In genomic region chr19:34096228-34096627, GRCm38 (mm10) we compare ENCODE assay signal across 27 mouse cellular contexts. TPM values are rescaled to one million over a fixed set of nuclear protein-coding genes. Genes with fewer than 3 reads are reported as not detected.
DNase-seq lines count a peak whose midpoint lies in the region; ATAC-seq and TF ChIP-seq lines count a peak whose summit lies in the region.
"Had no signal": no experiment of that assay in that cellular context is flagged by ENCODE, and none has a peak within 500 bp of the region (broad histone marks: within the 10 kb centered on the region; RNA-seq: fewer than 3 reads in every experiment).

No protein-coding gene starts in this region.

- WGBS in midbrain, postnatal 0 days, result 74% methylated on average over 1 of the region's 1 CpGs
- 76% methylated on average over 1 of the region's 1 CpGs for WGBS in midbrain, embryonic 16.5 days

- intact Hi-C loops in left cerebral cortex, postnatal 10 days (cut with DNase I), result no loop called here

- H3K4me2 ChIP-seq in midbrain, postnatal 0 days (ENCODE audit: low read depth, low read length, poor library complexity, severe bottlenecking), result no peak overlapping the region
- H3K4me2 ChIP-seq in midbrain, embryonic 16.5 days (ENCODE audit: low read length), result no peak overlapping the region
- H3K4me2 ChIP-seq: forebrain, embryonic 15.5 days; heart, embryonic 12.5 days; hindbrain, embryonic 13.5 days; kidney, embryonic 15.5 days; limb, embryonic 15.5 days had no signal

- no peak for ATAC-seq in midbrain, postnatal 0 days (ENCODE audit: low FRiP score)
- no peak for ATAC-seq in midbrain, embryonic 16.5 days
- ATAC-seq: forebrain, embryonic 15.5 days; intestine, embryonic 16.5 days had no signal

- no peaks in the 10 kb centered on the region for H3K36me3 ChIP-seq in midbrain, postnatal 0 days (ENCODE audit: insufficient read depth, low read length)
- H3K36me3 ChIP-seq in midbrain, embryonic 16.5 days (ENCODE audit: control insufficient read depth, insufficient read depth, low read length), result no peaks in the 10 kb centered on the region
- H3K36me3 ChIP-seq: forebrain, embryonic 15.5 days; heart, embryonic 12.5 days; hindbrain, embryonic 13.5 days; kidney, embryonic 15.5 days; limb, embryonic 15.5 days had no signal

- no peak overlapping the region for H3K27ac ChIP-seq in midbrain, postnatal 0 days (ENCODE audit: low read depth, low read length)
- no peak overlapping the region for H3K27ac ChIP-seq in midbrain, embryonic 16.5 days (ENCODE audit: low read length)
- H3K27ac ChIP-seq: forebrain, embryonic 15.5 days; hindbrain, embryonic 13.5 days; kidney, embryonic 15.5 days; limb, embryonic 15.5 days had no signal

- no peaks in the 10 kb centered on the region for H3K27me3 ChIP-seq in midbrain, postnatal 0 days (ENCODE audit: insufficient read depth, low read length)
- H3K27me3 ChIP-seq in midbrain, embryonic 16.5 days (ENCODE audit: control insufficient read depth, insufficient read depth, low read depth, low read length), result no peaks in the 10 kb centered on the region
- H3K27me3 ChIP-seq: forebrain, embryonic 15.5 days; heart, embryonic 12.5 days; hindbrain, embryonic 13.5 days; kidney, embryonic 15.5 days; limb, embryonic 15.5 days had no signal

- DNase-seq in cerebellum, postnatal 14 days, result peak; percentile 16 to 53
- no peak for DNase-seq in cerebellum, postnatal 36 days
- peak; percentile 1 for DNase-seq in midbrain, postnatal 0 days (ENCODE audit: low spot score)
- peak; percentile 89 for DNase-seq in fat pad, adult 2 months (ENCODE audit: extremely low read depth, low read depth, low spot score)
- DNase-seq in left cerebral cortex, postnatal 10 days (ENCODE audit: extremely low spot score in 1 of 2, low spot score in 2 of 2), result no peak
- no peak for DNase-seq in frontal cortex, postnatal 10 days (ENCODE audit: low spot score in 2 of 2)
- DNase-seq: cerebellum, adult 11-12 months; heart, adult 11 months; heart, postnatal 14 days; layer of hippocampus, postnatal 36 days; lung, postnatal 4 days; thymus, postnatal 14 days had no signal

- H3K9ac ChIP-seq in midbrain, postnatal 0 days (replicated peaks; ENCODE audit: low read length, poor library complexity, severe bottlenecking), result no peak overlapping the region
- H3K9ac ChIP-seq in midbrain, embryonic 16.5 days (ENCODE audit: low read depth, low read length), result no peak overlapping the region
- H3K9ac ChIP-seq: forebrain, embryonic 15.5 days; heart, embryonic 12.5 days; hindbrain, embryonic 13.5 days; kidney, embryonic 15.5 days; limb, embryonic 15.5 days had no signal

- no peaks in the 10 kb centered on the region for H3K4me1 ChIP-seq in midbrain, postnatal 0 days (ENCODE audit: insufficient read depth, low read length)
- H3K4me1 ChIP-seq in midbrain, embryonic 16.5 days (ENCODE audit: control insufficient read depth, insufficient read depth, low read length), result no peaks in the 10 kb centered on the region
- H3K4me1 ChIP-seq: forebrain, embryonic 15.5 days; heart, embryonic 12.5 days; hindbrain, embryonic 13.5 days; kidney, embryonic 15.5 days; limb, embryonic 15.5 days had no signal

- H3K4me3 ChIP-seq in midbrain, postnatal 0 days (ENCODE audit: low read depth, low read length), result no peak overlapping the region
- no peak overlapping the region for H3K4me3 ChIP-seq in midbrain, embryonic 16.5 days (ENCODE audit: low read depth, low read length)
- H3K4me3 ChIP-seq: forebrain, embryonic 15.5 days; heart, embryonic 12.5 days; hindbrain, embryonic 13.5 days; kidney, embryonic 15.5 days; limb, embryonic 15.5 days had no signal

- peak; percentile 23; the same call in 1 of the 2 replicates for TF ChIP-seq CTCF in midbrain, postnatal 0 days (IDR thresholded peaks at IDR 0.05)

- no peaks in the 10 kb centered on the region for H3K9me3 ChIP-seq in midbrain, postnatal 0 days (ENCODE audit: low read length)
- no peaks in the 10 kb centered on the region for H3K9me3 ChIP-seq in midbrain, embryonic 16.5 days (replicated peaks; ENCODE audit: control insufficient read depth, low read length, poor library complexity, severe bottlenecking)
- H3K9me3 ChIP-seq: forebrain, embryonic 15.5 days; heart, embryonic 12.5 days; hindbrain, embryonic 13.5 days; kidney, embryonic 15.5 days; limb, embryonic 15.5 days had no signal

RNA-seq across cellular contexts. Expression of gene Lipm, which starts 4.5 kb away (rescaled TPM):
- total RNA-seq in midbrain, postnatal 0 days (2014; rRNA removed), result 0.38 TPM in 1 of 2 replicates, not detected in the other
- 0.05 TPM in 1 of 2 replicates, not detected in the other for polyA plus RNA-seq in midbrain, postnatal 0 days (2015; fragmentation: Nextera tagmentation; extraction: Ambion mirVana)
- polyA plus RNA-seq in midbrain, embryonic 16.5 days (2015; fragmentation: Nextera tagmentation; extraction: Ambion mirVana), result not detected in 2 replicates
- under 1 TPM; 0.58 to 0.67 TPM for total RNA-seq in left cerebral cortex, postnatal 10 days (2021)
- total RNA-seq: adrenal gland, adult 18-20 months; heart, postnatal 14 days; left cerebral cortex, postnatal 36 days; MEL had no signal
- polyA plus RNA-seq: forebrain, embryonic 15.5 days; heart, embryonic 12.5 days; hindbrain, embryonic 13.5 days; intestine, embryonic 16.5 days; kidney, embryonic 15.5 days; neural tube, embryonic 11.5 days; testis, adult 2 months had no signal

RNA-seq across cellular contexts. Expression of gene Lipn, which starts 29.1 kb away (rescaled TPM):
- not detected in 2 replicates for total RNA-seq in midbrain, postnatal 0 days (2014; rRNA removed)
- not detected in 2 replicates for polyA plus RNA-seq in midbrain, postnatal 0 days (2015; fragmentation: Nextera tagmentation; extraction: Ambion mirVana)
- polyA plus RNA-seq in midbrain, embryonic 16.5 days (2015; fragmentation: Nextera tagmentation; extraction: Ambion mirVana), result not detected in 2 replicates
- not detected for total RNA-seq in left cerebral cortex, postnatal 10 days (2021)
- total RNA-seq: adrenal gland, adult 18-20 months; heart, postnatal 14 days; layer of hippocampus, postnatal 36 days; left cerebral cortex, postnatal 36 days; MEL had no signal
- polyA plus RNA-seq: cortical plate, adult 2 months; embryonic facial prominence, embryonic 11.5 days; forebrain, embryonic 15.5 days; heart, embryonic 12.5 days; hindbrain, embryonic 13.5 days; intestine, embryonic 16.5 days; kidney, embryonic 15.5 days; limb, embryonic 15.5 days; lung, adult 2 months; neural tube, embryonic 11.5 days; testis, adult 2 months had no signal

Comparison
In these comparisons a context has a peak if more than half of its experiments do, and no peak if none do; other contexts are left out.
1. DNase-seq: peak in cerebellum, postnatal 14 days (2 of 2), midbrain, postnatal 0 days (single experiment) and fat pad, adult 2 months (single experiment); none in cerebellum, postnatal 36 days (0 of 2), left cerebral cortex, postnatal 10 days (0 of 2) and frontal cortex, postnatal 10 days (0 of 2).